Comparison of ENCODE assay signal across 8 mouse cellular contexts in genomic region chr5:123609843-123610242, GRCm38 (mm10). TPM values are rescaled to one million over a fixed set of nuclear protein-coding genes. Genes with fewer than 3 reads are reported as not detected.
DNase-seq lines count a peak whose midpoint lies in the region; ATAC-seq lines count a peak whose summit lies in the region.

No protein-coding gene starts in this region.

- H3K27me3 ChIP-seq in intestine, embryonic 14.5 days (replicated peaks; ENCODE audit: control insufficient read depth, insufficient read depth, low read length), result no peaks in the 10 kb centered on the region
- no peaks in the 10 kb centered on the region for H3K27me3 ChIP-seq in intestine, embryonic 16.5 days (replicated peaks; ENCODE audit: control insufficient read depth, insufficient read depth, low read length)
- no peaks in the 10 kb centered on the region for H3K27me3 ChIP-seq in embryonic facial prominence, embryonic 11.5 days (ENCODE audit: control insufficient read depth, insufficient read depth, low read length)
- H3K27me3 ChIP-seq in heart, embryonic 10.5 days (ENCODE audit: insufficient read depth, poor library complexity, severe bottlenecking), result no peaks in the 10 kb centered on the region

- ATAC-seq in intestine, embryonic 14.5 days (replicated peaks; ENCODE audit: low FRiP score, low TSS enrichment, low read depth), result 0 out of 2 replicates have a peak, but pooled peaks have one; percentile 53
- no peak for ATAC-seq in intestine, embryonic 16.5 days
- no peak for ATAC-seq in embryonic facial prominence, embryonic 11.5 days (replicated peaks; ENCODE audit: insufficient number of reproducible peaks, low FRiP score, low TSS enrichment, low read depth)
- ATAC-seq in megakaryocyte, adult 5-6 weeks (ENCODE audit: poor library complexity, severe bottlenecking), result peak; percentile 71

- H3K36me3 ChIP-seq in intestine, embryonic 14.5 days (ENCODE audit: control insufficient read depth, insufficient read depth, low read length), result peaks cover 66% of the 10 kb centered on the region
- H3K36me3 ChIP-seq in intestine, embryonic 16.5 days (ENCODE audit: control insufficient read depth, insufficient read depth, low read length), result peaks cover 4% of the 10 kb centered on the region
- H3K36me3 ChIP-seq in embryonic facial prominence, embryonic 11.5 days (replicated peaks; ENCODE audit: control insufficient read depth, insufficient read depth, low read depth, low read length), result no peaks in the 10 kb centered on the region; the same call in none of the 2 replicates
- peaks cover 76% of the 10 kb centered on the region for H3K36me3 ChIP-seq in heart, embryonic 10.5 days

- WGBS in intestine, embryonic 14.5 days, result 37% methylated on average over 4 of the region's 4 CpGs
- 32% methylated on average over 4 of the region's 4 CpGs for WGBS in intestine, embryonic 16.5 days
- 34% methylated on average over 4 of the region's 4 CpGs for WGBS in embryonic facial prominence, embryonic 11.5 days
- 26% methylated on average over 4 of the region's 4 CpGs for WGBS in heart, embryonic 10.5 days

- H3K27ac ChIP-seq in intestine, embryonic 14.5 days (ENCODE audit: low read depth), result no peak overlapping the region
- H3K27ac ChIP-seq in intestine, embryonic 16.5 days (ENCODE audit: low read length), result no peak overlapping the region
- H3K27ac ChIP-seq in embryonic facial prominence, embryonic 11.5 days (replicated peaks; ENCODE audit: low read depth, low read length), result no peak overlapping the region
- no peak overlapping the region for H3K27ac ChIP-seq in heart, embryonic 10.5 days

- no peak overlapping the region for H3K4me3 ChIP-seq in intestine, embryonic 14.5 days (ENCODE audit: low read depth, low read length)
- no peak overlapping the region for H3K4me3 ChIP-seq in intestine, embryonic 16.5 days (ENCODE audit: low read length)
- H3K4me3 ChIP-seq in embryonic facial prominence, embryonic 11.5 days (ENCODE audit: low read depth, low read length), result no peak overlapping the region
- no peak overlapping the region for H3K4me3 ChIP-seq in heart, embryonic 10.5 days

- H3K9ac ChIP-seq in intestine, embryonic 14.5 days (ENCODE audit: low read length), result no peak overlapping the region
- H3K9ac ChIP-seq in intestine, embryonic 16.5 days (ENCODE audit: low read depth, low read length), result no peak overlapping the region
- H3K9ac ChIP-seq in embryonic facial prominence, embryonic 11.5 days (replicated peaks; ENCODE audit: low read length), result no peak overlapping the region

- peak; percentile 86 for DNase-seq in intestine, embryonic 14.5 days (ENCODE audit: low spot score)
- DNase-seq in adrenal gland, postnatal 4 days (ENCODE audit: low spot score in 2 of 2), result peak; percentile 44 to 69
- DNase-seq in embryonic facial prominence, embryonic 11.5 days (ENCODE audit: low spot score), result peak; percentile 78
- DNase-seq in heart, embryonic 10.5 days (ENCODE audit: low spot score), result peak; percentile 86
- peak; percentile 85 to 92 for DNase-seq in layer of hippocampus, postnatal 14 days (ENCODE audit: low spot score in 2 of 2)
- peak; percentile 43 for DNase-seq in skeletal muscle tissue, adult 2 months (ENCODE audit: low read depth, low spot score)

- H3K9me3 ChIP-seq in intestine, embryonic 14.5 days (ENCODE audit: control insufficient read depth, low read length), result no peaks in the 10 kb centered on the region
- H3K9me3 ChIP-seq in intestine, embryonic 16.5 days (ENCODE audit: control insufficient read depth, low read length), result no peaks in the 10 kb centered on the region
- no peaks in the 10 kb centered on the region for H3K9me3 ChIP-seq in embryonic facial prominence, embryonic 11.5 days (replicated peaks; ENCODE audit: control insufficient read depth, low read length)
- H3K9me3 ChIP-seq in heart, embryonic 10.5 days, result no peaks in the 10 kb centered on the region

- H3K4me1 ChIP-seq in intestine, embryonic 14.5 days (replicated peaks; ENCODE audit: control insufficient read depth, insufficient read depth, low read length), result no peaks in the 10 kb centered on the region
- H3K4me1 ChIP-seq in intestine, embryonic 16.5 days (ENCODE audit: control insufficient read depth, insufficient read depth, low read length), result no peaks in the 10 kb centered on the region
- H3K4me1 ChIP-seq in embryonic facial prominence, embryonic 11.5 days (ENCODE audit: control insufficient read depth, insufficient read depth, low read length), result no peaks in the 10 kb centered on the region
- H3K4me1 ChIP-seq in heart, embryonic 10.5 days, result peaks cover 9% of the 10 kb centered on the region; the same call in 1 of the 2 replicates

- H3K4me2 ChIP-seq in intestine, embryonic 14.5 days (ENCODE audit: low read length), result no peak overlapping the region
- H3K4me2 ChIP-seq in intestine, embryonic 16.5 days (ENCODE audit: low read depth, low read length), result no peak overlapping the region
- no peak overlapping the region for H3K4me2 ChIP-seq in embryonic facial prominence, embryonic 11.5 days (ENCODE audit: low read depth, low read length)

RNA-seq across cellular contexts. Expression of gene Vps33a, which starts 37.0 kb away (rescaled TPM):
- 28.9 and 29.9 TPM in 2 replicates for polyA plus RNA-seq in intestine, embryonic 14.5 days (2014; fragmentation: Nextera tagmentation; extraction: Ambion mirVana)
- polyA plus RNA-seq in intestine, embryonic 16.5 days (2015; fragmentation: Nextera tagmentation; extraction: Ambion mirVana), result 31.6 and 33.5 TPM in 2 replicates
- total RNA-seq in adrenal gland, postnatal 4 days (2021), result 10 to 100 TPM; 53.5 to 55.4 TPM
- 27.9 and 31.6 TPM in 2 replicates for polyA plus RNA-seq in embryonic facial prominence, embryonic 11.5 days (2014; fragmentation: Nextera tagmentation; extraction: Ambion mirVana)
- 23.4 and 23.5 TPM in 2 replicates for polyA plus RNA-seq in heart, embryonic 10.5 days (2016; fragmentation: Nextera tagmentation; extraction: Ambion mirVana)
- 10 to 100 TPM; 72.9 to 76.5 TPM for total RNA-seq in layer of hippocampus, postnatal 14 days (2021)
- total RNA-seq in megakaryocyte, adult 5-6 weeks (2015), result 22.7 and 23.3 TPM in 2 replicates
- 29.5 and 35.5 TPM in 2 replicates for total RNA-seq in megakaryocyte, adult 5-6 weeks (2017)

Comparison
In these comparisons a context has a peak if more than half of its experiments do, and no peak if none do; other contexts are left out.
1. ATAC-seq: peak in intestine, embryonic 14.5 days (single experiment) and megakaryocyte, adult 5-6 weeks (single experiment); none in intestine, embryonic 16.5 days (single experiment) and embryonic facial prominence, embryonic 11.5 days (single experiment).
2. Peak in every context shown above with its lines, with median percentiles within 50 percentile points of each other: DNase-seq.